Mouse (Mus musculus) midbrain, embryonic 13.5 days (tissue): ENCODE measurements around the gene Chpf2. TPM values are rescaled to one million over a fixed set of nuclear protein-coding genes. Genes with fewer than 3 reads are reported as not detected.
A peak's percentile ranks its signal among the peaks of the same experiment; 100 is the strongest.

Experiments
- ATAC-seq: fragments of 200-750 bp; cut with Nextera tagmentation; 2 replicates; pipeline ENCODE4 v1.8.0; 2017; ENCODE audit warnings: mild to moderate bottlenecking, moderate TSS enrichment, moderate library complexity
- H3K27ac ChIP-seq: fragments of 300-500 bp; sonication (generic); 2 replicates; pipeline ENCODE4 v1.5.1; 2015; ENCODE audit warnings: inconsistent platforms, mild to moderate bottlenecking, moderate library complexity
- H3K27me3 ChIP-seq: fragments of 300-500 bp; sonication (generic); 2 replicates; pipeline ENCODE4 v1.6.1; 2015; ENCODE audit warnings: mild to moderate bottlenecking, inconsistent platforms
- H3K36me3 ChIP-seq: fragments of 300-500 bp; sonication (generic); 2 replicates; pipeline ENCODE4 v1.6.1; 2015; ENCODE audit warnings: mild to moderate bottlenecking, inconsistent platforms
- H3K4me1 ChIP-seq: fragments of 300-500 bp; sonication (generic); replicated peaks from 2 replicates; pipeline ENCODE4 v1.6.1; 2015; ENCODE audit warnings: inconsistent platforms
- H3K4me2 ChIP-seq: fragments of 300-500 bp; sonication (generic); replicated peaks from 2 replicates; pipeline ENCODE4 v1.6.1; 2015; ENCODE audit warnings: moderate library complexity, mild to moderate bottlenecking, inconsistent platforms
- H3K4me3 ChIP-seq: fragments of 300-500 bp; sonication (generic); replicated peaks from 2 replicates; pipeline ENCODE4 v1.5.1; 2015; ENCODE audit warnings: mild to moderate bottlenecking, inconsistent platforms
- H3K9ac ChIP-seq: fragments of 300-500 bp; sonication (generic); replicated peaks from 2 replicates; pipeline ENCODE4 v1.6.1; 2015; ENCODE audit warnings: mild to moderate bottlenecking, inconsistent platforms
- H3K9me3 ChIP-seq: fragments of 300-500 bp; sonication (generic); 2 replicates; pipeline ENCODE4 v1.6.1; 2016; ENCODE audit warnings: mild to moderate bottlenecking, inconsistent platforms
- WGBS: fragments of 180-500 bp; shearing (Covaris S2); methylation state at CpG from one replicate; pipeline ENCODE4 v1.1.7; 2015; 5-methylcytosine and 5-hydroxymethylcytosine counted together
- microRNA counts: library from miRNA; unstranded; fragments of <30 nt; microRNA quantifications from one replicate; lab custom pipeline; 2016
- microRNA-seq: library from miRNA; unstranded; fragments of <30 nt; microRNA quantifications from one replicate; pipeline ENCODE4, GENCODE M21; 2016
- polyA plus RNA-seq: library from polyadenylated mRNA; unstranded; fragments of >200 nt; fragmentation: Nextera tagmentation; extraction: Ambion mirVana; gene quantifications from 2 replicates; pipeline ENCODE4 v1.2.1, GENCODE M21; 2015

The Chpf2 gene
- polyA plus RNA-seq, 1 experiment from 2014 or later, result 18.6 TPM

DNA sequence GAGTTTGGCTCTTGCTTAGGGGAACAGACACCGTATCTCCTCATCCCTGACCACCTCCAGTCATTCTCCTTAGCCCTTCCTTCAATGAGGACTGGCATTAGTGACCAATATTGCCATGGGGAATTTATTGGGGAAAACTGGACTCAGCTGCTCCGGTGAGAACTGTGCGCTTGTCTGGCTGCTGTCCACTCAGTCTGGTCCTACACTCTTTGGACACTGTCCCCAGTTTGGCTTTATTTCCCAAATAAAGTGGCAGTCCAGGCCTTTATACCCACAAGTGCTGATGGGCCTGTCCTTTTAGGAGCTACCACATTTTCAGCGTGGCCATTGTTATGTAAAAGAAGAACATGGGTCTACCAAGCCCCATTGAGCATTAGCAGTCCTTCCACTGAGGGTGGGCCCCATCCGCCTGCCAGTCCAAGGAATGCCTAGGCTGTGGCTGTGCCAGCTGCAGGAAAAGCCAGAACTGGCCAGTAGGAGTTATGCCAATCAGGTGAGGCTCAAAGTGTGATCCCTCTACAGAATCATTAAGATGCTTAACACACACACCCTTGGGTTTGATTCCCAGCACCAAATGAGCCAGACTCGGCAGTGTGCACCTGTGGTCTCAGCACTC is 49.1 kb downstream of the Chpf2 start:
- WGBS, result 54% methylated on average over 6 of the region's 6 CpGs
- ATAC-seq, result no peak
- H3K36me3 ChIP-seq, result no peaks in the 10 kb centered on the region
- H3K9ac ChIP-seq, result no peak overlapping the region
- H3K27me3 ChIP-seq, result no peaks in the 10 kb centered on the region
- H3K9me3 ChIP-seq, result no peaks in the 10 kb centered on the region
- peaks cover 21% of the 10 kb centered on the region for H3K4me1 ChIP-seq
- H3K4me2 ChIP-seq, result no peak overlapping the region
- H3K4me3 ChIP-seq, result no peak overlapping the region
- no peak overlapping the region for H3K27ac ChIP-seq

DNA sequence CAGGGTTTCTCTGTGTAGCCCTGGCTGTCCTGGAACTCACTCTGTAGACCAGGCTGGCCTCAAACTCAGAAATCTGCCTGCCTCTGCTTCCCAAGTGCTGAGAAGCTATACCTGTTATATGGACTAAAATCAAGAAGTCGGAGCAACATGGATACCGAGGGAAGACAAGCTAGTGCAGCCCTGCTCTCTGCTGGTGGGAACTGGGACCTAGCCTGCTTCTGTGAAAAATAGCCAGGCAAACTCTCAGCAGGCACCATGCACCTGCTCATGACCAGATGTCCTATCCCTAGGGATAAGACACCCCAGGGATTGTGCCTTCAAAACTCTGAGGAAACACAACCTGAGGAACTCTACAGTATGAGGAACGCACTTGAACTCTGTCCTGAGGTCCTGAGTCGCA is 50.4 kb downstream of the Chpf2 start:
- Histone ChIP-seq H3K27me3 (no peaks in the 10 kb centered on the region), H3K4me2 (no peak overlapping the region), H3K9me3 (no peaks in the 10 kb centered on the region), H3K27ac (no peak overlapping the region), H3K9ac (no peak overlapping the region), H3K4me3 (no peak overlapping the region), H3K36me3 (no peaks in the 10 kb centered on the region), H3K4me1 (peaks cover 21% of the 10 kb centered on the region)
- 83% methylated on average over 4 of the region's 4 CpGs for WGBS
- no peak for ATAC-seq

DNA sequence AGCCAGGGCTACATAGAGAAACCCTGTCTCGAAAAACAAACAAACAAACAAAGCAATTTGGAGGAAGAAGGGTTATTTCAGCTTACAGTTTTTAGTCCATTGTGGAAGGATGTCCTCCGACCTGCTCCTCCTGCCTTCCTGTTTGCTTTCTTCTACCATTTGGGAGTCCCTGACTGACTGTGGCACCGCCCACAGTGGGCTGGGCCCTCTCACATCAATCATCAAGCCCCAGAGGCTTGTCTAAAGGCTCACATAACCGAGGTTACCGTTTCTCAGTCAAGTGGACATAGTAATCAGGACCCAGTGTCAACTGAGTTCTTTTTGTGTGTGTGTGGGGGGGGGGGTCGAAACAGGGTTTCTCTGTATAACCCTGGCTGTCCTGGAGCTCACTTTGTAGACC is 51.6 kb downstream of the Chpf2 start:
- Histone ChIP-seq H3K9ac (no peak overlapping the region), H3K27ac (no peak overlapping the region), H3K4me1 (peaks cover 21% of the 10 kb centered on the region), H3K36me3 (no peaks in the 10 kb centered on the region), H3K4me2 (no peak overlapping the region), H3K4me3 (no peak overlapping the region), H3K9me3 (no peaks in the 10 kb centered on the region), H3K27me3 (no peaks in the 10 kb centered on the region)
- 66% methylated on average over 6 of the region's 6 CpGs for WGBS
- ATAC-seq, result no peak

DNA sequence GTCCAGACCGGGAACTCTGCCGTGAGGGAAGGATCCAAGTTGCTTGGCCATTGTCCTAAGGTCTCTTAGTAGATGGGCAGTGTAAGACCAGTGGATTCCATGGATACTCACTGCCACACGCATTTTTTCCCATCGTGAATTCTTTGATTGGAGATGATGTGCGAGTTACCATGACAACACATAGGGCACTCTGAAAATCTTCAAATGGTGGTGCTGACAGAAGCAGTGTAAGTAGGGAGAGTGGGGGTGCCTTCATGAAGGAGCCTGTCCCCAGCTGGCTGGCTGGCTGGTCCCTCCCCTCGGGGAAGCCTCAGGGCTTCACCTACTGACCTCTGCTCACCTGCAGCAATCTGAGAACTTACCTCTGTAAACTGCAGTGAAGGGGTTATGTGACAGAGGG is 52.5 kb downstream of the Chpf2 start:
- Histone ChIP-seq H3K4me1 (peaks cover 21% of the 10 kb centered on the region), H3K4me2 (no peak overlapping the region), H3K4me3 (no peak overlapping the region), H3K9me3 (no peaks in the 10 kb centered on the region), H3K9ac (no peak overlapping the region), H3K27ac (0 out of 2 replicates have a peak overlapping the region, but pooled peaks have one; percentile 17), H3K36me3 (no peaks in the 10 kb centered on the region), H3K27me3 (no peaks in the 10 kb centered on the region)
- 64% methylated on average over 6 of the region's 6 CpGs for WGBS
- peak; percentile 48 for ATAC-seq

MicroRNAs within 50 kb of the gene (microRNA counts, 519-probe panel; counts per million panel counts)
- microRNA mmu-miR-671-3p (lab: Ali Mortazavi, UCI) (110 counts per million, percentile 56 among the panel's probes with 10 or more counts), microRNA mmu-miR-671-5p (lab: Ali Mortazavi, UCI) (110 counts per million, percentile 56 among the panel's probes with 10 or more counts)

Small RNAs within 50 kb of the gene (microRNA-seq; reads per million reads assigned to microRNA genes)
- 461 reads per million, percentile 70 among the genes with 10 or more reads in this experiment for gene Mir671

Other genes with a start within 250 kb of the Chpf2 start
- gene Kcnh2, start 235.1 kb upstream of the Chpf2 start, polyA plus RNA-seq, result 9.0 and 10.3 TPM in 2 replicates
- gene Nos3, start 221.9 kb upstream of the Chpf2 start, polyA plus RNA-seq, result 7.0 and 7.8 TPM in 2 replicates
- gene Atg9b, start 194.6 kb upstream of the Chpf2 start, polyA plus RNA-seq, result 0.39 and 0.69 TPM in 2 replicates
- 50.2 and 51.5 TPM in 2 replicates for gene Abcb8, start 193.1 kb upstream of the Chpf2 start, polyA plus RNA-seq
- not detected in 2 replicates for gene Asic3, start 173.3 kb upstream of the Chpf2 start, polyA plus RNA-seq
- gene Cdk5, start 163.2 kb upstream of the Chpf2 start, polyA plus RNA-seq, result 95.9 and 102 TPM in 2 replicates
- gene Slc4a2, start 162.9 kb upstream of the Chpf2 start, polyA plus RNA-seq, result 20.1 and 25.4 TPM in 2 replicates
- 80.4 and 95.0 TPM in 2 replicates for gene Fastk, start 141.5 kb upstream of the Chpf2 start, polyA plus RNA-seq
- gene Tmub1, start 138.9 kb upstream of the Chpf2 start, polyA plus RNA-seq, result 46.5 and 49.6 TPM in 2 replicates
- 48.8 and 52.2 TPM in 2 replicates for gene Agap3, start 134.6 kb upstream of the Chpf2 start, polyA plus RNA-seq
- 0.17 and 0.20 TPM in 2 replicates for gene Gbx1, start 59.5 kb upstream of the Chpf2 start, polyA plus RNA-seq
- gene Asb10, start 45.8 kb upstream of the Chpf2 start, polyA plus RNA-seq, result 0.17 TPM in 1 of 2 replicates, not detected in the other
- 0.07 and 0.08 TPM in 2 replicates for gene 4931409K22Rik, start 29.9 kb upstream of the Chpf2 start, polyA plus RNA-seq
- gene Abcf2, start 9.3 kb upstream of the Chpf2 start, polyA plus RNA-seq, result 98.2 and 103 TPM in 2 replicates
- 119 and 127 TPM in 2 replicates for gene Smarcd3, start 37.7 kb downstream of the Chpf2 start, polyA plus RNA-seq
- gene Nub1, start 98.8 kb downstream of the Chpf2 start, polyA plus RNA-seq, result 41.2 and 42.8 TPM in 2 replicates
- 3.8 and 4.9 TPM in 2 replicates for gene Wdr86, start 144.0 kb downstream of the Chpf2 start, polyA plus RNA-seq
- 0.53 TPM in 1 of 2 replicates, not detected in the other for gene Crygn, start 171.3 kb downstream of the Chpf2 start, polyA plus RNA-seq